Mouse (Mus musculus): ENCODE measurements at regions not wholly inside any gene's neighbourhood (a gene's known extent, or its start where the extent isn't known, plus 50 kb on each side); places are given as distances from the start of the nearest gene placed in this dataset.

GRCm38 (mm10) chr14:8867641-8868040, 201.6 kb upstream of the 4930452B06Rik start:
- no peak for DNase-seq

DNA sequence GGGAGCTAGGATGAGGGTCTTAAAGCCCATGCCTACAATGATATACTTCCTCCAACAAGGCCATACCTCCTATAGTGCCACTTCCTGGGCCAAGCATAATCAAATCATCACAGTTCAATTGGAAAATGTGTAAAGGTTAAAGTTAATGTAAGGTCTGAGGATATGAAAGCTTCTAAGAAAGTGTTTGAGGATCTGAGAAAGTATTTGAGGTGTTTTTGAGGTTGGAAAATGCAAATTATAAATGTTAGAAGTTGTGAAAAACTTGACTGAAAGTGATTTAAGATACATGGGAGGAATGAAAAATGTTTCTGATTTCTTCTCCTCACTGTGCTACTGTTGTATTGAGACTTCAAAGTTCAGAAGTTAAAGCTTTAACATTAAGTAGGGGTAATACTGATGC, 185.5 kb upstream of the 4930452B06Rik start:
- no peak for DNase-seq

DNA sequence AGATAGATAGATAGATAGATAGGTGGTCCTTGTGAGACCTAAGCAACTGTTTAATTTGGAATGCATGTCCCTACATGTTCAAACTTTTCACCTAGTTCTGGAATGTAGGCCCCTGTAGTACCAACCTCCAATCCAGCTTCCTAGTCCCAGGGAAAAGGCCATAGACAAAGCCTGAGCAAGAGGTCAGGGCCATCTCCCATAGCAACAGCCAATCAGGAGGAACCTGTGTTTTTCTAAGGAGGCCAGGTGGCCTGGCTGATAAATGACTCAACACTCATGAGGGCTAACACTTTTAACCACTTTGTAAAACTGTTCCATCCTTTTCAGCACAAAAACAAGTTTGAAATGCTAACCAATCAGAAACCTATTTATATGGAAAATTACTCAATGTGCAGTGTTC, 184.2 kb upstream of the 4930452B06Rik start:
- no peak for DNase-seq

GRCm38 (mm10) chr14:8833516-8833915, 167.5 kb upstream of the 4930452B06Rik start:
- DNase-seq: no peak

- peak; percentile 3 for DNase-seq
Measured at GRCm38 (mm10) chr14:8800217-8800616, 134.2 kb upstream of the 4930452B06Rik start.

GRCm38 (mm10) chr14:8789348-8789747, 123.3 kb upstream of the 4930452B06Rik start:
- DNase-seq: no peak

- DNase-seq: no peak
Measured at GRCm38 (mm10) chr14:8760541-8760940, 94.5 kb upstream of the 4930452B06Rik start.

GRCm38 (mm10) chr14:8736831-8737230, 70.8 kb upstream of the 4930452B06Rik start:
- DNase-seq: no peak

DNA sequence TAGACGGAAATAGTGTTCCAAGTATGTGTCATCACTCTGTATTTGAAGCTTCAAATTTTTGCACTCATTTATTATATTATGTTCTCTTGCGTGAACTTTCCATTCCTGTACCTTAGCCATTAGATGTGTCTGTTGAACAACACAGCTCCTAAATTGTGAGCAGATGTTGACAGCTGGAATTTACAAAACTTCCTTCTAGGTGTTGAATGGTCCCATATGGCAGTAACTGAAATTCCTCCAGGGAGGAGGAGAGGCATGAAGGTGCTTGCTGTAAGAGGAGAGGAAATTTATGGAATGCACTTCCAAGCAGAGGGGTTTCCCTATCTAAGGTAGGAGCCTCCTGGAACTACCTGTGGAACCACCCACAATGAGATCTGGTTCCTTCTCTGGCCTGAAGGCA, 67.2 kb upstream of the 4930452B06Rik start:
- DNase-seq: no peak

DNA sequence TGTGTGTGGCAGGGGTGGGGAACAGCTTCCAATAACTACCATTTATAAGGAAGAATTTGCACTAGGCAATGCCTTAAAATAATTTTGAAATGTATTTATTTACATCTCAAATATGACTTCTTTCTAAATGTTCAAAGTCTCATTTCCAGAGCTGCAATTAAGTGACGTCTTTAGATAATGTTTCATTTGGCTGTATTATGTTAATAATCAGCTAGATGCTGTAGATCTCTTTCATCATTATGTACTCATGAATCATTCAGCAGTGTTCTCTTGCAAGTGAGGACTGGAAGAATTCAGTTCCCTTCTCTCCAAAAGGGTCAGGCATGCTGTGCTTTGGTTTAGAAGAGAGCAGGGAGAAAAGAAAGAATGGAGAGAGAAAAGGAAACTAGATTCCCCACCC, 61.3 kb upstream of the 4930452B06Rik start:
- no peak for DNase-seq
